Mouse (Mus musculus): ENCODE data around the gene Crim1. TPM values are rescaled to one million over a fixed set of nuclear protein-coding genes. Genes with fewer than 3 reads are reported as not detected.

Crim1 gene
- total and polyA plus RNA-seq, 3 experiments, result 14.1 to 72.8 (median 21.9) TPM

DNA sequence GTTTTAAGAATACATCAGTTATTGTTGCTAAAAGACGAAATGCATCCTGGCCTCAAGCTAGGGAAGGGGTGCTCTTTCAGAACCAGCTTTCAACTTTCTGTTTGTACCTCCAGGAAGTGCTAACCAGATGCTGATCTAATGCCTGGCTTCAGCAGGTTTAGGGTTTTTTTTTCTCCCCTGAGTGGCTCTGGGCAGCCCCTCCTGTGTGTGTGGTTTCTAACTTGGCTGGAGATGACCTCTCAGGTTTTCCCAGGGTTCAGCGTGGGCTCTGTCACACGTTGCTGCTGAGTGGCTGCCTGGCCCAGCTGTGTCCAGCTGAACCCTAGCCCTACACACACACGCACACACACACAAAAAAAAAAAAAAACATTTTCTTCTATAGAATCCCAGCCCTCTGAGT lies 45.4 kb downstream of the Crim1 start:
- H3K27me3 ChIP-seq (replicated peaks), result no peaks in the 10 kb centered on the region
- peak overlapping the region; percentile 20 to 46 (median 38) for H3K4me3 ChIP-seq (replicated peaks in 1 of 3; ENCODE audit: low read depth in 2 of 3, low read length in 2 of 3, poor library complexity in 1 of 3)
- peaks cover 27 to 86% of the 10 kb centered on the region in 2 experiments for H3K4me1 ChIP-seq (ENCODE audit: control insufficient read depth in 1 of 2, insufficient read depth in 2 of 2)
- peaks cover 0 to 18% of the 10 kb centered on the region in 2 experiments for H3K36me3 ChIP-seq (replicated peaks in 1 of 2; ENCODE audit: control insufficient read depth in 1 of 2, insufficient read depth in 1 of 2, low read length in 1 of 2)
- in situ Hi-C loops (cut with MboI; ENCODE audit: low pct_ligation_motif_present, low pct_unique_long_range_greater_than_20kb, low sequenced_read_pairs) (no loop called here), dilution Hi-C loops (cut with MboI; ENCODE audit: extremely low pct_ligation_motif_present, extremely low pct_unique_long_range_greater_than_20kb, low sequenced_read_pairs) (no loop called here)
- H3K9me3 ChIP-seq (replicated peaks; ENCODE audit: low read length), result no peaks in the 10 kb centered on the region
- TF ChIP-seq SMC3 (IDR thresholded peaks at IDR 0.05; ENCODE audit: low read depth, low read length) (no peak), CHD1 (IDR thresholded peaks at IDR 0.05; ENCODE audit: low read depth, low read length) (0 out of 2 replicates have a peak, but pooled peaks have one; percentile 59), UBTF (IDR thresholded peaks at IDR 0.05; ENCODE audit: low read depth, low read length) (0 out of 2 replicates have a peak, but pooled peaks have one; percentile 48), CHD2 (IDR thresholded peaks at IDR 0.05; ENCODE audit: low read length) (peak; percentile 84), MAZ (IDR thresholded peaks at IDR 0.05; ENCODE audit: low read depth, low read length) (peak; percentile 86), PAX5 (IDR thresholded peaks at IDR 0.05; ENCODE audit: low read length) (no peak), MEF2A (IDR thresholded peaks at IDR 0.05; ENCODE audit: borderline replicate concordance, low read depth, low read length) (peak; percentile 88), TCF12 (IDR thresholded peaks at IDR 0.05; ENCODE audit: low read depth, low read length) (peak; percentile 97), BHLHE40 (IDR thresholded peaks at IDR 0.05; ENCODE audit: low read depth, low read length) (peak; percentile 91), NRF1 (IDR thresholded peaks at IDR 0.05; ENCODE audit: low read depth, low read length) (0 out of 2 replicates have a peak, but pooled peaks have one; percentile 10), TBP (conservative IDR thresholded peaks at IDR 0.05; ENCODE audit: low read depth, low read length) (peak; percentile 62), MAFK (IDR thresholded peaks at IDR 0.05; ENCODE audit: insufficient replicate concordance, low read length) (0 out of 2 replicates have a peak, but pooled peaks have one; percentile 36), USF2 (conservative IDR thresholded peaks at IDR 0.05; ENCODE audit: low read depth, low read length) (no peak), MAX (IDR thresholded peaks at IDR 0.05; ENCODE audit: low read length) (peak; percentile 81), JUND (conservative IDR thresholded peaks at IDR 0.05; ENCODE audit: low read depth, low read length) (peak; percentile 34; the same call in 1 of the 2 replicates), MYC (IDR thresholded peaks at IDR 0.05; ENCODE audit: low read depth, low read length) (peak; percentile 90), ZNF384 (IDR thresholded peaks at IDR 0.05; ENCODE audit: low read depth, low read length) (peak; percentile 97), SIN3A (IDR thresholded peaks at IDR 0.05; ENCODE audit: low read length) (peak; percentile 95), IRF4 (IDR thresholded peaks at IDR 0.05; ENCODE audit: low read depth, low read length) (peak; percentile 85; the same call in 1 of the 2 replicates), HCFC1 (IDR thresholded peaks at IDR 0.05; ENCODE audit: low read depth, low read length) (no peak), ETS1 (conservative IDR thresholded peaks at IDR 0.05; ENCODE audit: low read depth, low read length) (peak; percentile 96), MXI1 (IDR thresholded peaks at IDR 0.05; ENCODE audit: low read depth, low read length) (peak; percentile 97), RAD21 (IDR thresholded peaks at IDR 0.05; ENCODE audit: low read depth, low read length) (no peak), EP300 (IDR thresholded peaks at IDR 0.05; ENCODE audit: low read length) (peak; percentile 92), CTCF (conservative IDR thresholded peaks at IDR 0.05 in 1 of 2, IDR thresholded peaks at IDR 0.05 in 1 of 2; ENCODE audit: low read depth in 2 of 2, low read length in 2 of 2) (no peak), POLR2A (IDR thresholded peaks at IDR 0.05; ENCODE audit: low read depth, low read length) (no peak; the same call in 1 of the 2 replicates), ZMIZ1 (IDR thresholded peaks at IDR 0.05; ENCODE audit: low read depth, low read length) (peak; percentile 72), ZKSCAN1 (IDR thresholded peaks at IDR 0.05; ENCODE audit: borderline replicate concordance, low read depth, low read length) (no peak), JUN (IDR thresholded peaks at IDR 0.05; ENCODE audit: insufficient read depth, low read depth, low read length) (peak; percentile 46; the same call in 1 of the 2 replicates), ZC3H11A (IDR thresholded peaks at IDR 0.05; ENCODE audit: low read depth, low read length) (no peak), E2F4 (IDR thresholded peaks at IDR 0.05; ENCODE audit: insufficient replicate concordance, low read depth, low read length) (no peak), NELFE (IDR thresholded peaks at IDR 0.05; ENCODE audit: low read depth, low read length) (peak; percentile 39; the same call in 1 of the 2 replicates), ELF1 (IDR thresholded peaks at IDR 0.05; ENCODE audit: low read depth, low read length) (peak; percentile 83), KAT2A (IDR thresholded peaks at IDR 0.05; ENCODE audit: insufficient replicate concordance, low read length) (no peak)
- H3K27ac ChIP-seq (ENCODE audit: insufficient read depth, low read depth), result peak overlapping the region; percentile 100
- DNase-seq (ENCODE audit: extremely low read depth), result peak; percentile 83
- peak overlapping the region; percentile 92 for H3K9ac ChIP-seq (ENCODE audit: insufficient read depth, low read depth)
- peak overlapping the region; percentile 97 for H3K4me2 ChIP-seq (ENCODE audit: insufficient read depth, low read depth, poor library complexity, severe bottlenecking)
- H3K79me2 ChIP-seq (replicated peaks; ENCODE audit: control insufficient read depth, extremely low read depth, insufficient read depth, poor library complexity, severe bottlenecking), result peaks cover 52% of the 10 kb centered on the region

All from CH12.LX (cell line).